Mouse (Mus musculus): ENCODE results near the gene Irx1.

DNA sequence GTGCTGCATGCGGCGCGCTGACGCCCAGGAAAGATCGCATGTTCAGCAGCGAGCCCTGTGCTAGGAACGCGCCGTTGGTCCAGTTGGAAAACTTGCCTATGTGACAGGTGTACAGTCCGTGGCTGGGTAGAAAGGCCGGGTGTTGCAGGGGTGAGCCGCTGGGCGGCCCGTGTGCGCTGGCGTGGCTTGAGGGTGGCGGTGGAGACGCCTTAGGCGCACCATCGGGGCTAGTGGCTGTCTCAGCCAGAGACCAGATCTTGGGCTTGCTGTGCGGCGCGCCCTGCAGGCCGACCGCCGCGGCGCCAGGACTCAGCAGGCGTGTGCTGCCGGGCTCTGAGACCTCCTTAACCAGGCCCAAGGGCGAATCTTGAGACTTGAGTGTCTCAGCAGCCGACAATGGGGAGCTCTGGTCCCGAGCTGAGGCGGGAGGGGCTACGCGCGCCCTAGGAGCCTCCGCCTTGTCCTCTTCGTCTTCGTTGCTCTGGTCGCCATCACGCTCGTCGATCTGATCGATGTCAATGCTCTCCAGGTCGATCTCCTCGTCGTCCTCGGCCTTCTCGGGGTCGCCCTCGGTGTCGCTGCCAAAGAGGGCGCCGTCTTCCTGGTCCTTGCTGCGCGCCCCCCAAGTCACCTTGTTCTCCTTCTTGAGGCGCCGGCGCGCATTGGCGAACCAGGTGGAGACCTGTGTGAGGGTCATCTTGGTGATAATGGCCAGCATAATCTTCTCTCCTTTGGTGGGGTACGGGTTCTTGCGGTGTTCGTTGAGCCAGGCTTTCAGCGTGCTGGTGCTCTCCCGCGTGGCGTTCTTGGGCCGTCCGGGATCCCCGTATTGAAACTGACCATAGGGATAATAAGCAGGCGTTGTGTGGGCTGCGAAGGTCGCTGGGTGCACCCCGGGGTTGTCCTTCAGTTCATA lies 3.9 kb downstream of the Irx1 start:
- no peak for TF ChIP-seq CTCF (conservative IDR thresholded peaks at IDR 0.05; ENCODE audit: low read length)
- TF ChIP-seq NANOG (IDR thresholded peaks at IDR 0.05; ENCODE audit: borderline replicate concordance, low read length) = no peak

Measured in E14TG2a.4 (cell line).